Mouse (Mus musculus) cerebellum, adult 8-10 months (tissue): Measurements from ENCODE around the gene Hmbs.
A peak's percentile ranks its signal among the peaks of the same experiment; 100 is the strongest.
"Not testable (repeated sequence)": the region's sequence is repeated elsewhere in the genome, so short reads cannot be mapped to it uniquely, and the experiment has no call there.

Source experiments
- DNase-seq: peaks from one replicate; pipeline ENCODE4 v3.0.0; 2022

Hmbs gene

DNA sequence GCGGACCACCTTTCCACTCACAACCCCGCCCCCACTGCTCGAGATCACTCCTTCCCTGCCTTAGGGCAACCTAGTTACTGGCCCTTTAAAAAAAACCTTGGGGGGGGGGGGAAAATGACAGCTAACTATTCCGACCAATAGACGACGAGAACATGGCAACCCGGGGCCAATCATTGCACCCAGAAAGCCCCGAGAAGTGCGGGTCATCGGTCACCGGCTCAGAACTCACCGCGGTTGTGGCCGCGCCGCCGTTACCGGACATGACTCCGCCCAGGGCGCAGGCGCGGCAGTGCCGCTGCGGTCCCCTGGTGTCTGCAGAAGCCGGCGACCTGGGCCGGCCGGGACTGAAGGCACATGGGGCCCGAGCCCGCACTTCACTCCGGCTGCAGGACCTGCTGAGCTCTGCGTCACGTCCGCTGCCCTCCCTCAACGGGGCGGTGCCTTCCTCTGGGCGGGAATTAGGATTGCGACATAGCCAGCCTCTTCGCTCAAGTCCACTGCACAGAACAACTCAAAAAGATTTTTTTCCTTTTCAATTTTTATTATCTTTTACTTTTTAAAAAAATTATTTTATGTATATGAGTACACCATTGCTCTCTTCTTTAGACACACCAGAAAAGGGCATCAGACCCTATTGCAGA lies at the start of gene Hmbs:
Gene Hmbs (minus strand): TSS at position 448 of the 641 bp plus-strand sequence.
- peak; percentile 80 for DNase-seq

DNA sequence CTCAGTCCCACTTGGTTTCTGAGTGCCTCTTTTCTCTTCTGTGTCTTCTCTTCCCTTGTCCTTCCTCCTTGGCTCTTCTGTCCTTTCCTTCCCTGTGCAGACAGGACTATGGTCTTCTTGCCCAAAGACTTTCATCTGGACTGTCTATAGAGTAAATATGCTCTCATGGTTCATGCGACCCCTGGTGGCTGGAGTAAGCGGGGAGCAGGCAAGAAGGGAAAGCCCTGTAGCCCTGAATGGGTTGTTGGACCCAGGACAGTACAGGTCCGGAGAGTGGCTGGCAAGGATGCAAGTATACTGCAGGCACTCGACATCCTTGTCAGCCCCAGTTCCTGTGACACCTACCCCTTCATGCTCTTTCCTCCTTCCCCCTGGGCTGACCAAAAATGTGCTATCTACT lies 47.4 kb upstream of the Hmbs start:
- DNase-seq: peak; percentile 71

DNA sequence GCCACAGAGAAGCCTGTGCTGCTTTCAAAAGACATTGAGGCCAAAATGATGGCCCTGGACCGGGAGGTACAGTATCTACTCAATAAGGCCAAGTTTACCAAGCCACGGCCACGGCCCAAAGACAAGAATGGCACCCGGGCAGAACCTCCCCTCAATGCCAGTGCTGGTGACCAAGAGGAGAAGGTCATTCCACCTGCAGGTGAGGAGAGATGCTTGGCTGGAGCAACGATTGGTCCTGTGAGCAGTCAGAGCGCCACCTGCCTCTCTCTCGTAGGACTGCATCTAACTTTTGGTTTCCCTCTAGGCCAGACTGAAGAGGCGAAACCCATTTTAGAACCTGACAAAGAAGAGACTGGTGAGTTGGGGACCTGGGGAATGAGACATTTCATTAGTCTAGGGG lies 45.2 kb upstream of the Hmbs start:
- peak; percentile 65 for DNase-seq

DNA sequence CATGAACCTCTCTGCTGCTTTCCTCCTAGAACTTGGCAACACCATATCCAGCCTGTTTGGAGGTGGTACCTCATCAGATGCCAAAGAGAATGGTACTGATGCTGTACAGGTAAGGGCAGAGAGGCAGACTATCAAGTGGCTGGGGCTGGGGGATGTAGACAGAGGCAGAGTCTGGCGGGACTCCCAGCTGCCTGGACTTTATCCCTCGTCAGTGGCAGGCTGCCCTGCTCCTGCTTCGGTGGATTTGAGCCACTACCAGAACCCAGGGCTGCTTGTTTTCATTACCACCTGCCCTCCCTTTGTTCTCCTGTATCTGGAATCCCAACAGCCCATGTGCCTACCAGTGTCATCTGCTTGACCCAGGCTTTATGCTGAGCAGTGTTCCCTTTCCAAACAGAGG lies 43.2 kb upstream of the Hmbs start:
- DNase-seq: no peak

DNA sequence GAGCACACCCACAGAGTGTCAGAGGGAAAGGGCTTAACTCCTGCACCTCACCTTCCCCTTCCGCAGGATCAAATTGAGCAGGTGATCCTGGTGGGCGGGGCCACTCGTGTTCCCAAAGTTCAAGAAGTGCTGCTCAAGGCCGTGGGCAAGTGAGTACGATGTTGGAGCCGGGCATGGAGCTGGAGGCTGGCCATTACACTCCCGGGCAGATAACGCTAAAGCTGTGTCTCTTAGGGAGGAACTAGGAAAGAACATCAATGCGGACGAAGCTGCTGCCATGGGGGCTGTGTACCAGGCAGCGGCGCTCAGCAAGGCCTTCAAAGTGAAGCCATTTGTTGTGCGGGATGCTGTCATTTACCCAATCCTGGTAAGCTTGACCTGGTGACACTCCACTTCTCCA lies 40.6 kb upstream of the Hmbs start:
- DNase-seq: no peak

DNA sequence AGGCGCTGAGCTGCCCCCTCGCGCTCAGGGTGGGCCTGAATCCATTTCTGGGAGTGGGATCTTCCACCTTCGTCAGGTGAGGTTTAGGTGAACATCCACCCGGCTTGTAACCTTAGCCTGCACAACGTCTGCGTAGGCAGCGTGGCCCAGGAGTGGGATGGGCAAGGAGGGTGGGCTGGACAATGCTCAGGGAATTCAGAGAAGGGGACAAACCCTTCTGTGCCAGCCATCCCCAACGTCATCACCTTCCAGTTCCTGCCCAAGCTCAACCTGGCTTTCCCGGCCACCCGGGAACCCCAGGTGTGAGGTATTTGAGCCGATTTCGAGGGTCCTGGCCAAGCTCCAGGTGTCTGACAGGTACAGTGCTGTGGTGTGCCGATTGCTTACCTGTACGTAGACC lies 35.8 kb upstream of the Hmbs start:
- no peak for DNase-seq

DNA sequence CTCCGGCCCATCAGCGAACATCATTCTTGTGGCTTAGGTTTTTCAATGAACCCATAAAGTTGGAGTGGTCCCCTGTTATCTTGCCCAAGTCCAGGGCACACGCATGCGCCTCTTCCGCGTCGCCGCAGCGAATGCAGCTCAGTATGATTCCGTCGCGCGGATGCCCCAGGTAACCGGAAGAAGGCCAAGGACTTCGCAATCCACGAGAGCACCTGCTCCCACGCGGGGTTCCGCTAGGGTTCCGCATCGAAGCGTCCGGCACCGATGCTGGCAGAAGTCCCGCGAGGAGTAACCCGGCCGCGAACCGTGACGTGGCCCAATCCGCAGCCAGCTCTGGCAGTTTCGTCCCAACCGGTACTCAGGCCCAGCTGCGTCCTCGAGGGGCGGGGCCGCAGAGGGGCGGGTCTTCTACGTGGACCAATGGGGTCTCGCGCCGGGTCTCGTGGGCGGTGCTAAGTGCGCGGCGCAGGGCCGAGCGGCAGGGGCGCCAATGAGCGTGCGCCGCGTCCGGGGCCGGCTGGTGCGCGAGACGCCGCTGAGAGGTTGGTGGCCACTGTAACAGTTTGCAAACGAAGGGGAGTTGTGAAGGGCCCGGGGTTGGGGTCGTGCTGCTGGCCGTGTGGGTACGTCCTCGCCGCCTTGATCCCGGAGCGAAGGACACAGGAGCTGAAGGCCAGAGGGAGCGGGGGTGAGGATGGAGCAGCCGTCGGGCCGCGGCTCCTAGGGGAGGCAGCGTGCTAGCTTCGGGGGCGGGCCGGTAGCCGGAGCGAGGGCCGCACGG lies 35.2 kb upstream of the Hmbs start, which contains the start of gene Hyou1:
Gene Hyou1 (plus strand): TSS at position 437 of the 781 bp plus-strand sequence.
- peak; percentile 100 for DNase-seq

DNA sequence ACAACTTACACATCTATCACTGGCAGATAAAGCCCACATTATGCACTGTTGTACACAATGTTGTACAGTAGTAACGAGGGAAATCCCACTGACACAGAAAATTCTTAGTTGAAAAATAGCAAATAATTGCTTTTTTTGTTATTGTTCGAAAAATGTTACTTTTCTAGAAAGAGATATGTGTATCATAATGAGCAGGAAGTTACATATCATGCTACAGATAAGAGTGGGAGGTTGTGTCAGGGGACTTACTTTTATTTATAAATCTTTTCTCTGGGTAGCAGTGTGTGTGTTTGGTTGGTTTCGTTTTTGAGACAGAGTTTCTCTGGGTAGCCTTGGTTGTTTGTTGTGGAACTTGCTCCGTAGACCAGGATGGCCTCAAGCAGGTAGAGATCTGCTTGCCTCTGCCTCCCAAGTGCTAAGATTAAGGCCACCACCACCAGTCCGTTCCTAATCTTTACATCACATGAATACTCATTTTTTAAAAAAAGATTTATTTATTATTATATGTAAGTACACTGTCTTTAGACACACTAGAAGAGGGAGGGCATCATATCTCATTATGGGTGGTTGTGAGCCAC lies 34.2 kb upstream of the Hmbs start:
- no peak for DNase-seq

DNA sequence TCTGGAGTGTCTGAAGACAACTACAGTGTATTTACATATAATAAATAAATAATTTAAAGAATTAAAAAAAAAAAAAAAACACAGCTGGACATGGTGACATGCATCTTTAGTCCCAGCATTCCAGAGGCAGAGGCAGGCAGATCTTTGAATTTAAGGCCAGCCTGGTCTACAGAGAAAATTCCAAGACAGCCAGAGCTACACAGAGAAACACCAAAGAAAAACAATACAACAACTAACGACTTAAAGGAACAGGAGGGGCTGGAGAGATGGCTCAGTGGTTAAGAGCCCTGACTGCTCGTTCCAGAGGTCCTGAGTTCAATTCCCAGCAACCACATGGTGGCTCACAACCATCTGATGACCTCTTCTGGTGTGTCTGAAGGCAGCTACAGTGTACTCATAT lies 33.3 kb upstream of the Hmbs start:
- DNase-seq: not testable (repeated sequence)

DNA sequence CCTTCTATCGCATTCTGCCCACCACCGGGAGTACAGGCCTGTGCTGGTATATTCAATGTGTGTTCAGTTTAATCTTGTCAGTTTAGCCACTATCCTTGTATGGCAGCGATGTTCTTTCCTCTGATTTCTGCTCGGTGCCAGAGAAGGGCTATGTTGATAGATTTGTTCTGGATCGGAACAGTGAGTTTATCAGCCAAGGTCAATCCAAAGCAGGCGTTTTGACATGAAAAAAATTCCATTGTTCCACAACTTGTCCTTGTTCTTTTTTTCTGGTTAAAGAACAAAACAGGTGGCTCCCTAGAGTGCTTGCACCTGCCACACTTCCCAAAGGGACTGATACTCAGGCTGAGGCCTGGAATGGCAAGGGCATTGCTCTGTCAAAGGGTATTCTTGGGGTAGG lies 32.1 kb upstream of the Hmbs start:
- no peak for DNase-seq

DNA sequence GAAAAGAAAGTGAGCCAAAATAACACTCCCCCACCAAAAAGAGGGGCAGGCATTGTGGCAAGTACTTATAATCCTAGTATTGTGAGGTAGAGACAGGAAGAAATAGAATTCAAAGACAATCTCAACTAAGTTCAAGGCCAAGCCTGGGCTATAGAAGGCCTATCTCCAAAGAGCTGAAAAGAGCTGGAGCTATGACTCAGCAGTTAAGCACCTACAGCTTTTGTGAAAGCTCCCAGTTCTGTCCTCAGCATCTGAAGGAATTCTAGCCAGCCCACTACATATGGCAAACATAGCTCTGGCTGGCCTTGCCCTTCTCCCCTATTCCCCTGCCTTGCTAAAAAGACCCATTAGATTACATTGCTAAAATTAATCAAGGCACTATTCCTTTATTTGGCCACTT lies 29.4 kb upstream of the Hmbs start:
- DNase-seq: no peak

DNA sequence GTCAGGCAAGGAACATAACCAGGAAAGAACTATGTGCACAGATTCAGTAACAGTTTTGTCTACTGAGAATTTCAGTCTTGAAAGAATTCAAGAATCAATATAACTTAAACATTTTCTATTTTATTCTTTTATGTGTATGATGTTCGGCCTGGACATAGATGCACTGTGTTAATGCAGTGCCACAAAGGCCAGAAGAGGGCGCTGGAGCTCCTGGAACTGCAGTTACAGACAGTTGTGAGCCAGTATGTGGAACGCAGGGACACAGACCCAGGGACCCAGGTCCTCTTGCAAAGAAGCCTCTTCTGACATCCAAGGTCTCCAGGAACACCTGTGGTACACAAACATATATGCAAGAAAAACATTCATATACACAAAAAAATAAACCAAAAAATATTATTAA lies 20.5 kb upstream of the Hmbs start:
- no peak for DNase-seq

DNA sequence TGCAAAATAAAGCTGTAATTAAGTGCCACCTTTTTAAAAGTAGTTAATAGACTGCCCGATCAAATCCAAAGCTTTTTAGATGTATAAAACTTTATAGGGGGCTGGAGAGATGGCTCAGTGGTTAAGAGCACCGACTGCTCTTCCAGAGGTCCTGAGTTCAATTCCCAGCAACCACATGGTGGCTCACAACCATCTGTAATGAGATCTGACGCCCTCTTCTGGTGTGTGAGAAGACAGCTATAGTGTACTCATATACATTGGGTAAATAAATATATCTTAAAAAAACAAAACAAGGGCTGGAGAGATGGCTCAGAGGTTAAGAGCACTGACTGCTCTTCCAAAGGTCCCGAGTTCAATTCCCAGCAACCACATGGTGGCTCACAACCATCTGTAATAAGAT lies 17.9 kb upstream of the Hmbs start:
- DNase-seq: not testable (repeated sequence)

DNA sequence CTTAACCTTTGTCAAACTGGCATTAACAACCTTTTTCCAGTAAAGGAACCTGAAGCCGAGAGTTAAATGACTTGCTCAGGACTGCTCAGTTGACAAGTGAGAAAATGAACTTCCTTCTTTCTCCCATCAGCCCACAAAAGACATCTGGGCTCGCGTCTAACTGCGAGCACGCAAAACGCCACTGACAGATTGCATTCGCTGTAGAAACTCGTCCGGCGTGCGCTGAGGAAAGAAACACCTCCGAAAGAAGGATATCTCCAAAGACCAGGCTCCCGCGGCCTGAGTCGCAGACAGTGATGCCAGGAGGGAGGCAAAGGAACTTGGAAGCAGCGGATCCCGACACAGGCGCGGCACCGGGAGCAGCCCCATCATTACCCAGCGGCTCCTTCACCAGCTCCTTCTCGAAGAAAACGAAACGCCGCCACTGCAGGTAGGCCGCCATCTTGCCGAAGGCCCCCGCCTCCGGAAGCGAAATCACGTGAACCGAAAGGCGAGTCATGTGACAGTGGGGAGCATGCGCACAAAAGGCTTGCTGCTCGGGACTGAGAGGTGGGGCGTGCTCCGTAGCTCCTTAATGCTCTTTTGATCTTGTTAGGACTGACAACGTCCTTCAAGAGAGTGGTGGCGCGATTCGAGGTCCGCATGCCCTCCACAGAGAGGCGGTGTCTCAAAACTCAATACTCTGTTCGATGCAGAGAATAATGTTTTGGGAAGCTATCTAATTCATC lies 17.3 kb upstream of the Hmbs start, which contains the start of gene Vps11:
Gene Vps11 (minus strand): TSS at position 481 of the 728 bp plus-strand sequence.
- peak; percentile 91 for DNase-seq

DNA sequence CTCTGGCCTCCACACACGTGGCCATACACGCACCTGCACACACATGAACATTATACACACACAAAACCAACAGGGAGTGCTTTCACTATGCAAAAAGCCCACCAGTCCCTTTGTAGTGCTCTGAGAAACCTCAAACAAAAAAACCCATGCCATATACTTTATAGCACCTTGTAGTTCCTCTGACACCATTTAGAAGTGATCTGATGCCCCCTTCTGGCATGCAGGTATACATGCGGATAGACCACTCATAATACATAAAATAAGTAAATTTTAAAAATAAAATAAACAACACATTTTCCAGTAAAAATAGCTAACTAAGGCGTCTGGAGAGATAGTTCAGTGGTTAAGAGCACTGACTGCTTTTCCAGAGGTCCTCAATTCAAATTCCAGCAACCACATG lies 13.2 kb upstream of the Hmbs start:
- no peak for DNase-seq

DNA sequence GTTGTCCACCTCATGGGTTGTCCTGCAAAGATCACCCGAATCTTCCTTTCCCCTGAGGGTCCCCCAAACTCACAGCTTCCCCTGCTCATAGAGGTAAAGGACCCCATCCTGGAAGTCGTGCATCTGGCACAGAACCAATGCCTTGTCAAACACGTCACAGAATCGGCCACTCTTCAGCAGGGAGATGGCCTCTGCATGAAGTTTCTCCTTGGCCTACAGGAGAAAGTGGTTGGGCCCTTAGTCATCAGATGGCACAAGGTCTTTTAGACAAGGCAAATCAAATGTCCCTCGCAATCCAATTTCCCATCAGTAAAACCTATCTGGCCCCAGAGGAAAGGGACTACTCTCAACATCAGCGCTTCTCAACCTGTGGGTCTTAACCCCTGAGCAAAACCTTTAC lies 9.1 kb upstream of the Hmbs start:
- DNase-seq: no peak

DNA sequence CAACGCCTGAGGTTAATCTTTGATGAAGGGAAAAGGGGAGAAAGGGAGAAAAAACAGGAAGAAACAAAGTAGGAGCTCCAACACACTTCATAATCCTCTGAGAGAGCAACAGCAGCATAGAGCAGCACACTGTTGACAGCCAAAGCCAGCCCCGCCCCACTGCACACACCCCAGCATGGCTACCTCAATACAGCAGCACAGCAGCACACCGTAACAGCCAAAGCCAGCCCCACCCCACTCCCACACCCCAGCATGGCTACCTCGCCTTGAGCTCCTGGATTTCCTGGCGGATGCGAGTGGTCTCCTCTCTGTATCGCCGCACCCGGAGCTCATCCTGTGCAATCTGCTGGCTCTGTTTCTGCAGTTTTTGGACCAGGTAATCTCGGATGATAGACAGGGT lies 8.3 kb upstream of the Hmbs start:
- DNase-seq: no peak

DNA sequence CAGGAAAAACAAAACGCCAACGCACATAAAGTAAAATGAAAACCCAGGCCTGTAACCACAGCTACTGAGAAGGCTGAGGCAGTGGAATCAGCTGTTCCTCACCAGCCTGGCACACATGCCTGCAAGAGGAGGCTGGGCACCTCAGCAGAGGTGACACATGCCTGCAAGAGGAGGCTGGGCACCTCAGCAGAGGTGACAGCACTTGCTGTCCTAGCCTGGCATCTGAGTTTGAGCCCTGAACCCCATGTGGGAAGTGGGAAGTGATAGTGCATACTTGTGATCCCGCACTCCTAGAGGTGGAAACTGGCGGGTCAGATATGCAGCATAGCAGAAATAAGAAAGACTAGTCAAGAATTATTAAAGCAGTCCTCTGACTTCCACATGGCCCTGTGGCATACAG lies 7.4 kb upstream of the Hmbs start:
- no peak for DNase-seq

DNA sequence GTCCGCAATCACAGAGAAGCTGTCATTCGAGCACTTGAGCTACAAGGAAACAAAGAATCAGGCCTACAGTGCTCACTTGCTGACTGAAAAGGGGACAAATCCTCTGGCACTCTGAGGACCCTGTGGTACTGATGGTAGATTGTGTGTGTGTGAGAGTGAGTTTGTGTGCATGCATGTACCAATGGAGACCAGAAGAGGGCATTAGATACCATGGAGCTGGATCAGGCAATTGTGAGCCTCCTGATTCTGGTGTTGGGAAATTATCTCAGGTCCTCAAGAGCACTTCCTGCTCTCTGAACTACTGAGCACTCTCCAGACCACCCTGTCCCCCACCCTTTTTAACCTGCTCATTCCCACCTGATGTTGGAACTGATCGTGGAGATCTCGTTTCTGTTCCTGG lies 4.5 kb upstream of the Hmbs start:
- DNase-seq: no peak

DNA sequence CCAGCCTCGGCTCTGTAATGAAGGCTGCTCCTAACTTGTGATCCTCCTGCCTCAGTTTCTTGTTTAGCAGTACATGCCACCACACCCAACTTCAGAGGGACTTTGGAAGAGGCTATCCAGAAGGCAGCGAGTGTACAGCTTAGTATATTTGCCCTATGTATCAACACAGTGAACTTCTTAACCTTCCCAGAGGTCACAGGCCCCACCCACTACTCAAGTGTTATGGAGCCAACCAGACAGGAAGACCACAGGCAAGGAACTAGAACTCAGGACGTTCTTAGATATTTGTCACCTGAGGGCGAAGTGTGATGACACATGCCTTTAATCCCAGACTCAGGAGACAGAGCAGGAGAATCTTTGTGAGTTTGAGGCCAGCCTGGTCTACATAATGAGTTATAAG lies 3.6 kb upstream of the Hmbs start:
- no peak for DNase-seq

DNA sequence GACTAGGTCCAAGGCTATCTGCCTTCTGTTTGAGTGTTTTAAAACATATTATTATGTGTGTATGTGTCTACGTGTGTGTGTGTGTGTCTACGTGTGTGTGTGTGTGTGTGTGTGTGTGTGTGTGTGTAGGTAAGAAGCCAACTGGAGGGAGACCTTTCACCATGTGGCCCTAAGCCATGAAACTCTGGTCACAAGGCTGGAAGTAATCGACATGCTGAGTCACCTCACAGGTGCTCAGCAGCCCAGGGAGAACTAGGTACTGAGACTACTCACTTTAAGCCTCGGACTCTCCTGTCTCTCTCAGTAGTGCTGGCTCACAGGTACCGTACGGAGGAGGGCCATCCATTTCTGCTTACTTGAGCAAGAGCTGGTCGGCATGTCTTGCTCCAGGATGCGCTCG lies 3.1 kb upstream of the Hmbs start:
- DNase-seq: no peak

DNA sequence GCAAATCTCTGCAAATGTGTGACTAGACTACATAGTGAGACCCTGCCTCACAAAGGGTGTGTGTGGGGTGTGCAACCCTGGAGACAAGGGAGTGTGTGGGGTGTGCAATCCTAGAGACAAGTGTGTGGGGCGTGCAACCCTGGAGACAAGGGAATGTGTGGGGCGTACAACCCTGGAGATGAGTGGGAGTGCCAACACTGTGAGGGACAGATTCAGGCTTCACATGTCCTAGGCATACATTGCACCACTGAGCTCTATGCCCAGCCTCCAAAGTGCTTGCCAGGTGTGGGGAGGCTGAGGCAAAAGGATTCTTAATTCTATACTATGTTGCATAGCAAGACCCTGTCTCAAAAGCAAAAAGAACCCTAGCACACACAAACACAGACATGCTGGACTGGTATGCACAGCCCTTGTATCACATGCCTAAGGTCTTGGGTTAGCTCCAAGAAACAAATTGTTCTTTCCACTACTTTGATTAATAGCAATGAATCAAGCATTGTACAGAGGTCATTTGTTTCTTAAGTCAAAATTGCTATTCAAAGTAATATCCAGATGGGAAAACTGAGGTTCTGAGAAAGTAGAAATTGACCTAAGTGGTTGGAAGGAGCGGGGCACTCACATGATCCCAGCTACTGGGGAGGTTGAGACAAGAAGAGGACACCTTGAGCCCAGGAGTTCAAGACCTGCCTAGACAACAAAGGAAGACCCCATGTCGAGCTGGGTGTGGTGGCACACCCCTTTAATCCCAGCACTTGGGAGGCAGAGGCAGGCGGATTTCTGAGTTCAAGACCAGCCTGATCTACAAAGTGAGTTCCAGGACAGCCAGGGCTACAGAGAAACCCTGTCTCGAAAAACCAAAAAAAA lies 1.8 kb upstream of the Hmbs start:
- no peak for DNase-seq

DNA sequence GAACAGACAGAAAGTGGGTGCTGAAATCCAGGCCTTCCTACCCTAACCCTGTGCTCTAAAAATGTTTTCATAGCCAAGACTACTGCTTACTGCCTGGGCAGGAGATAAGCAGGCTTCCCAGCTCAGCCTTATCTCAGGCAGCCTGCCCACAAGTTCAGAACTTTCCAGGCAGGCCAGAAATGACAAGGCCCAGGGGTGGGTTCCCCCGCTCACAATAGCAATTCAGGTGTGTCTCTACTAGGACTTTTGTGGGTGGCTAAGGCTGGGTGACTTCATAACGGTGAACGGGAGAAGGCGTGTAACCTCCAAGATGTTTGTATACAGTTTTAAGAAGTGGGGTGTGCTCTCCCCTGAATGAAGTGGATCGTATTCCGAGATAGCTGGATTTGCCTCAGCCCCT lies 738 bp downstream of the Hmbs start:
- DNase-seq: no peak
